Mouse (Mus musculus): ENCODE data around the gene Kctd7.

Gene Kctd7

GRCm38 (mm10) chr5:130193760-130194159, 49.1 kb downstream of the Kctd7 start:
- no peak for DNase-seq

- DNase-seq = no peak
Observed at GRCm38 (mm10) chr5:130196307-130196706, 51.6 kb downstream of the Kctd7 start.

DNA sequence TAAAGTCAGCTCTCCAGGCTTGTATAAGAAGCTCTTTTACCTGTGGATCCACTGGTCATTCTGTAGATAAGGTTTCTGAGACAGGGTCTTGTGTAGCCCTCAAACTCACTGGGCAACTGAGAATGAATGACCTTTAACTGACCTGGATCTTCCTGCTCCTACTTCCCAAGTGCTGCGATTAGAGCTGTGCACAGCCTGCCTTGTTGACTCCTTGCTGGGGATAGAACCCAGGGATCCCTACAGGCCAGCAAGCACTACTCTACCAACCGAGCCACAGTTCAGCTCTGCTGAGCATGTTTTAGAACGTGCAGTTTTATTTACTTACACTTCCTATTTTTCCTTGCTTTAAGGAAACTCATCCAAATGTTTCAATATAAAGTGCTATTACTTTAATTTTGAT, 52.8 kb downstream of the Kctd7 start:
- no peak for DNase-seq

- DNase-seq = no peak
Observed at GRCm38 (mm10) chr5:130197981-130198380, 53.3 kb downstream of the Kctd7 start.

DNA sequence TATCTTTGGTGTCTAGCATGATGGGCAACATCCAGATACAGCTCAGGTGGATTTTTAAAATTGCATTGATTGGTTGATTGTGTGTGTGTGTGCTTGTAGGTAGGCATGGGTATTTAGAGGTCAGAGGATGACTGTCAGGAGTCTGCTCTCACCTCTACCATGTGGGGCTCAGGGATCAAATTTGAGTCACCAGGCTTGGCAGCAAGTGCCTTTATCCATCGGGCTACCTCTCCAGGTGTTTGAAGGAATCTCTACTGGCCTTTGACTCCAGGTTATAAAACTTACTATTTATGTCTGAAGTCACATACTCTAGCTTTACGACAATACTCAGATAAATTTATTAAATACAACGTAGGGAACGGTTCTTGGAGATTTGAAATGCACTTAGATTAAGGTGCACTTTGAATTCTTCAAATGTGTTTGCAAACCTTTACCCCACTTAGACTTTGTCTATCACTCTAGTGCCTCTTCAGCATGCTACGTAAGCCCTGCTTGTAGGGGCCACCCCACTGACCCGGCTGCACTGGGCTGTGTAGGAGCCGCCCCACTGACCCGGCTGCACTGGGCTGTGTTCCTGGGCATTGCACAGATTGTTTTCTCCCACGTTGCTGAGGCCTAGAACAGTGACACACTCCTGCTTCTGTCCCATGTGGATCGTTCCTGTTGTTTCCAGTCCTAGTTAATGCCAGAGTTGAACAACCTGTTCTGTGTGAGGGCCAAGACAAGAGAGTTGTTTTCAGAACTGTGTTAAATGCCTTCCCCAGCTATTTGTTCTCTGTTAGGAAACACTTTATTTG, 55.8 kb downstream of the Kctd7 start:
- DNase-seq = peak; percentile 60 to 90

DNA sequence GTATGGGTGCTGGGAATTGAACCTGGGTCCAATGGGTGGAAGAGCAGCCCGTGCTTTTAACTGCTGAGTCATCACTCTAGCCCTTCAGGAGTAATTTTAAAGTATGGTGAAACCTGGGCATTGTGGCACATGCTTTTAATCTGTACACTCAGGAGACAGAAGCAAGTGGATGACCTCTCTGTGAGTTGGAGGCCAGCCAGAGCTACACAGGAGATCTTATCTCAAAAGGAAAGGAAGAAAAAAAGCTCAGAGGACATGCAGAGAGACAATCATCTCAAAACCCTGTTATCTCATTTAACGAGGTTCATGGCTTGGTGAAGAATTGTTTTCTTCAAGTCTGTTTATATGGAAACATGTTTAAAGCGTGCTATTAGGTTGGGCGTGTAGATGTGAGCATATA, 59.3 kb downstream of the Kctd7 start:
- no peak for DNase-seq

DNA sequence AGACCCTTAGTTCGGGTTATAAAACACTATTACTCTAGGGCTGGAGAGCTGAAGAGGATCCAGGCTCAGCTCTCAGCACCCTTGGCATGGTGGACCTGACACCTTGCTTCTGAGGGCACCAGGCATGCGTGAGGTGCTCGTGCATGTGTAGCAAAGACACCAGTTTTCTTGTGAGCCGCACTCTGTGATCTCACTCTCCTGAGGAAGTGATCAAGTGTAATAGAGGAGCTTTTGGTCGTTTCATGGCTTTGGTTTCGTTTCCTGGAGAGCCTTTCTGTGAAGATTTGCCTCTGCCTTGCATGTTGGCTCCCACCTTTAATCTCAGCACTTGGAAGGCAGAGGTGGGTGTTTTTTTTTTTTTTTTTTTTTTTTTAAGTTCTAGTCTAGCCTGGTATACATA, 59.9 kb downstream of the Kctd7 start:
- DNase-seq = no peak

Measured in kidney, postnatal 25 days (tissue).